Mouse (Mus musculus) forebrain, embryonic 14.5 days (tissue): ENCODE measurements at regions not wholly inside any gene's neighbourhood (a gene's known extent, or its start where the extent isn't known, plus 50 kb on each side); places are given as distances from the start of the nearest gene placed in this dataset.

Experiments
- ATAC-seq: fragments of 200-750 bp; cut with Nextera tagmentation; 2 replicates; pipeline ENCODE4 v1.8.0; 2017; ENCODE audit warnings: mild to moderate bottlenecking, moderate library complexity
- DNase-seq: peaks from one replicate; pipeline ENCODE4 v3.0.0-alpha.2; 2015; ENCODE audit warnings: low spot score
- H3K27ac ChIP-seq: fragments of 300-500 bp; sonication (generic); 2 replicates; pipeline ENCODE4 v1.5.1; 2014; ENCODE audit warnings: low read depth, mild to moderate bottlenecking, control low read depth, low read length, moderate library complexity
- H3K27me3 ChIP-seq: fragments of 300-500 bp; sonication (generic); replicated peaks from 2 replicates; pipeline ENCODE4 v1.6.1; 2014; ENCODE audit warnings: low read length, control low read depth, mixed read lengths; ENCODE audit not compliant: control insufficient read depth, insufficient read depth
- H3K36me3 ChIP-seq: fragments of 300-500 bp; sonication (generic); 2 replicates; pipeline ENCODE4 v1.6.1; 2014; ENCODE audit warnings: low read length, control low read depth; ENCODE audit not compliant: control insufficient read depth, insufficient read depth
- H3K4me1 ChIP-seq: fragments of 300-500 bp; sonication (generic); 2 replicates; pipeline ENCODE4 v1.6.1; 2014; ENCODE audit warnings: antibody characterized with exemption, low read length, control low read depth; ENCODE audit not compliant: control insufficient read depth, insufficient read depth
- H3K4me2 ChIP-seq: fragments of 300-500 bp; sonication (generic); 2 replicates; pipeline ENCODE4 v1.6.1; 2014; ENCODE audit warnings: mild to moderate bottlenecking, control low read depth, low read length
- H3K4me3 ChIP-seq: fragments of 300-500 bp; sonication (generic); 2 replicates; pipeline ENCODE4 v1.5.1; 2014; ENCODE audit warnings: low read depth, low read length, control low read depth
- H3K9ac ChIP-seq: fragments of 300-500 bp; sonication (generic); 2 replicates; pipeline ENCODE4 v1.6.1; 2014; ENCODE audit warnings: mild to moderate bottlenecking, low read length, control low read depth, moderate library complexity
- H3K9me3 ChIP-seq: fragments of 300-500 bp; sonication (generic); replicated peaks from 2 replicates; pipeline ENCODE4 v1.6.1; 2016; ENCODE audit warnings: low read length, control low read depth, mixed read lengths; ENCODE audit not compliant: control insufficient read depth
- WGBS: fragments of 180-500 bp; shearing (Covaris S2); extraction: QIAGEN DNeasy Blood & Tissue Kit; methylation state at CpG from one replicate; pipeline ENCODE4 v1.1.7; 2014; 5-methylcytosine and 5-hydroxymethylcytosine counted together

DNA sequence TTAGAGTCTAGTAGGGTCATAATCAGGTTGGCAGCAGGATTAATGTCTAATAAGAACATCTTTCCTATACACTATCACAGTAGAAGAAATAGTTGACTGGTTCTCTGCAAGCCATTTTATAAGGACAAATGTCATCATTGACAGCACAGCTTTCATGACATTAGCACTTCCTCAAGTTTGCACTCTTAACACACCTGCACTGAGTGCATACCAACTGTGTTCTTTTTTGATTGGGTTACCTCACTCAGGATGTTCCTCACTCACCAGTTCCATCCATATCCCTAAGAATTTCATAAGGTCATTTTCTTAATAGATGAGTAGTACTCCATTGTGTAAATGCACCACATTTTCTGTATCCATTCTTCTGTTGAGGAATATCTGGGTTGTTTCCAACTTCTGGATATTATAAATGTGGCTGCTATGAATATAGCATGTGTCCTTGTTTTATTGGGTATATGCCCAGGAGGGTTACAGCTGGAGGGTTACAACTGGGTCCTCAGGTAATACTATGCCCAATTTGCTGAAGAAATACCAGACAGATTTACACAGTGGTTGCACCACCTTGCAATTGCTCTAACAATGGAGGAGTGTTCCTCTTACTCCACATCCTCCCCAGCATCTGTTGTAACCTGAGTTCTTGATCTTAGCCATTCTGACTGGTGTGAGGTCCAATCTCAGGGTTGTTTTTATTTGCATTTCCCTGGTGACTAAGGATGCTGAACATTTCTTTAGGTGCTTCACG lies 1285.3 kb upstream of the Zeb2 start:
- H3K4me1 ChIP-seq: no peaks in the 10 kb centered on the region
- H3K36me3 ChIP-seq: no peaks in the 10 kb centered on the region
- 90% methylated on average over 1 of the region's 1 CpGs for WGBS
- no peak overlapping the region for H3K4me3 ChIP-seq
- ATAC-seq: no peak
- no peaks in the 10 kb centered on the region for H3K9me3 ChIP-seq
- no peak overlapping the region for H3K27ac ChIP-seq
- H3K4me2 ChIP-seq: no peak overlapping the region
- no peaks in the 10 kb centered on the region for H3K27me3 ChIP-seq
- DNase-seq: no peak
- H3K9ac ChIP-seq: no peak overlapping the region

DNA sequence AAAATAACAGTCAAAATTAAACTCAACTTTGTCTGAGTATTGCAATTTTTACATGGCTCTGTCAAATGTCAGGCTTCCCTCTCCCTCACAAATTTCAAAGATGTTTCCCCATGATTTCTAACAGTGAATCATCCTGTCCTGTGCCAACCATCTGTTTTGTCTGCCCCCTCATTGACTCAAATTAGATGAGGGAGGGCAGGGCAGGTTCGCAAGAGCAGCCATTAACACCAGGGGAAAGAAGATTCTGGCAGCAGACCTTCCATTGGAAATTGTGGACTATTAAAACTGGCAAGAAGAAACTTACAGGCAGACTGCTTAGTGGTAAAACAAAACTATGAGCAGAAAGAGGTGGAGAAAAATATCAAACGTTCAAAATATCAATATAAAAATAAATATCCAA lies 1277.0 kb upstream of the Zeb2 start:
- Histone ChIP-seq H3K36me3 (no peaks in the 10 kb centered on the region), H3K9me3 (no peaks in the 10 kb centered on the region), H3K4me2 (no peak overlapping the region), H3K27ac (no peak overlapping the region), H3K4me3 (no peak overlapping the region), H3K4me1 (no peaks in the 10 kb centered on the region), H3K9ac (no peak overlapping the region), H3K27me3 (no peaks in the 10 kb centered on the region)
- WGBS: 63% methylated on average over 2 of the region's 2 CpGs
- ATAC-seq (no peak), DNase-seq (peak; percentile 4)

DNA sequence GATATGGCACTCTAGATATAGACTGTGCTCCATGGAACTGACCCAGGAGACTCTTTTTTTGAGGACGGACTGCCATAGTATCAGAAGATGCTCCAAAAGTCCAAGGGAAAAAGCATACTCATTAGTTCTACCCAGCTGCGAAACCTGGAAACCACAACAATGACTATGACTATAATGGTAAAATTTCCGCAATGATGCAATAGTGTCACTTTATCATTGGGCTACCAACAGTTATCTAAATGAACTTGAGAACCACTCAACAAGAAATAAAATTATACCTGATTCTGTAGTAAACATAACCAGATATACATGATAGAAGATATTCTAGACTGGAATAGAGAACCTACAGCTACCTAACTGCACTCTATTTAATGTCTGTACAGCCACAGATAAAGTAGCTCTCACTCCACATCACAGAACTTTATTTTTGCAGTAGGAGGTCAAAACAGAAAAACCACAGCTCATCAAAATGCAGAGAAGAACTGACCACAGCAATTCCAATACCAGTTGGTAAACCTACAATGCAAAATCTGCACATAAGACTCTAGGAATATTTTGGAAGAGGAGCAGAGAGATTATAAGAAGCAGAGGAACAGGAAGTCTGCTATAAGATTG lies 1255.8 kb upstream of the Zeb2 start:
- WGBS: 96% methylated on average over 3 of the region's 3 CpGs
- Histone ChIP-seq H3K9ac (no peak overlapping the region), H3K4me2 (no peak overlapping the region)

DNA sequence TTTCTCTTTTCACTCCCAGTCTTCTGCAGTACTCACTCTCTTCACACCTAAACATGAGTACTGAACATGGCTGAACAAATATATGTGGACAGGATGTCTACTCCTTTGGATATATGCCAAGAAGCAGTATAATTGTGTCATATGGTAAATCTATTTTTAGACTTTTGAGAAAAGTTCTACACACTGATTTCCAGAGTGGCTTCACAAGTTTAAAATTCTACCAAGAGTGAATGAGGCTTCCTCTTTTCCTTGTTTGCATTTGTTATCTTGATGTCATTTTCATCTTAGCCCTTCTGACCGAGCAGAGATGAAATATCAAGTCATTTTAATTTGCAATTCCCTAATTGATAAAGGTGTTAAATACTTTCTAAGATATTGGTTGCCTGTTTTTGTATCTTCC lies 1254.6 kb upstream of the Zeb2 start:
- Histone ChIP-seq H3K4me1 (no peaks in the 10 kb centered on the region), H3K4me3 (no peak overlapping the region), H3K9ac (no peak overlapping the region), H3K4me2 (no peak overlapping the region), H3K36me3 (no peaks in the 10 kb centered on the region), H3K27me3 (no peaks in the 10 kb centered on the region), H3K9me3 (no peaks in the 10 kb centered on the region), H3K27ac (no peak overlapping the region)
- ATAC-seq: no peak
- WGBS: 78% methylated on average over 1 of the region's 1 CpGs
- no peak for DNase-seq

More for the DNA sequence above, 1255.8 kb upstream of the Zeb2 start:
- no peaks in the 10 kb centered on the region for H3K9me3 ChIP-seq
- no peaks in the 10 kb centered on the region for H3K36me3 ChIP-seq
- DNase-seq (no peak), ATAC-seq (no peak)
- H3K4me3 ChIP-seq: no peak overlapping the region
- H3K27ac ChIP-seq: no peak overlapping the region
- no peaks in the 10 kb centered on the region for H3K27me3 ChIP-seq
- H3K4me1 ChIP-seq: no peaks in the 10 kb centered on the region

DNA sequence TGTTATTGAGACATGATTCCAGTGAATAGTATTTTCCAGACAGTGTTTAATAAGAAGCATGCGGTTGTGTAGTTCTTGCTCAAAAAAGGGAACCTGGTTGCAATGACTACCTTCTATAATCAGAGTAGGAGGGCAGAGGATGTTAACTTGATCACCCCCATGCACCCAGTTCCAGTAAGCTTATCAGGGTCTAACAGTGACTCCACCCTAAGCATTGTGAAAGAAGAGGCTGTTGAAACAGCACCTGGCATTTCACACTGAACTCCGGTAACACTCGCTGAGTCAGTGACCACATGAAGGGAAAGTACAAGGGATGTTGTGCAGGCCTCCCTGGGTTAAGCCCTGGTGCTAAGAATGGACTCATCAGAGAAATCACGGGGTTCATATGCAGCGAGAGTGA lies 1253.8 kb upstream of the Zeb2 start:
- no peak overlapping the region for H3K4me2 ChIP-seq
- H3K4me1 ChIP-seq: no peaks in the 10 kb centered on the region
- no peaks in the 10 kb centered on the region for H3K9me3 ChIP-seq
- DNase-seq (no peak), ATAC-seq (no peak)
- H3K4me3 ChIP-seq: no peak overlapping the region
- H3K9ac ChIP-seq: no peak overlapping the region
- 90% methylated on average over 5 of the region's 5 CpGs for WGBS
- no peaks in the 10 kb centered on the region for H3K27me3 ChIP-seq
- H3K27ac ChIP-seq: no peak overlapping the region
- no peaks in the 10 kb centered on the region for H3K36me3 ChIP-seq

DNA sequence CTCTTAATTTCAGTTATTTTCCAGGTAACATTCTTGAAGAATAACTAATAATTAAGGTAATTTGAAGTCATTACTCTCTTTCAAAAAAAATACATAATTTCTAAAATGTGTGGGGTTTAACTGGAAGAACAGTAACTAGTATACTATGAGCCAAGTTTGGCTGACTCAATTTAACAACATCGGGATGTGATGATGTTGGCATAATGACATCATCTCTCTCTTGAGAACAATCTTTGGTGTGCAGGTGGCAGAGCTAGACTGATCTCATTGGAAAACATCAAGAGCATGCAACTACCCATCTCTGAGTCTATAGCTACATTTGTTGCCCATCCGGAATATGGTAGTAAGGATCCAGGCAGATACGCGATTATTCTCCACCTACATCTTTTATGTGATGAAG lies 1251.7 kb upstream of the Zeb2 start:
- Histone ChIP-seq H3K9me3 (no peaks in the 10 kb centered on the region), H3K27me3 (no peaks in the 10 kb centered on the region), H3K4me2 (no peak overlapping the region), H3K9ac (no peak overlapping the region), H3K4me3 (no peak overlapping the region), H3K4me1 (no peaks in the 10 kb centered on the region), H3K27ac (no peak overlapping the region), H3K36me3 (no peaks in the 10 kb centered on the region)
- ATAC-seq (no peak), DNase-seq (no peak)
- WGBS: 98% methylated on average over 4 of the region's 4 CpGs

DNA sequence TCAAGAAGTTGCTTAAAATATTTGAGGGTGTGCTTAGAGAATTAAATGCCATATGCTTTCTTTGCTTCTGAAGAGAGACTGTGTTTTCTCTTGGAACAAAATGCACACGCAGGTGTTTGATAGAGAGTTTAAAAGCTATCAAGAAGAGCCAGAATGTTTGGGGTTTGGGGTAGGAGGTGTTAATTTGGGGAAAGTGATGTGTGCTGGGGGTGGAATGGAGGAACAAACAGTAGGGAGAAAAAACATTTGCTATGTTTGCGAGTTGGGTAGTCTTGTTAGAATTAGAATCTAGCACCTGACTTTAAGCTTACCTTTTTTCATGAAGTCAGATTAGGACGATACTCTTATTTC lies 1248.9 kb upstream of the Zeb2 start:
- WGBS: 87% methylated on average over 3 of the region's 3 CpGs
- H3K9me3 ChIP-seq: no peaks in the 10 kb centered on the region
- no peak for ATAC-seq

DNA sequence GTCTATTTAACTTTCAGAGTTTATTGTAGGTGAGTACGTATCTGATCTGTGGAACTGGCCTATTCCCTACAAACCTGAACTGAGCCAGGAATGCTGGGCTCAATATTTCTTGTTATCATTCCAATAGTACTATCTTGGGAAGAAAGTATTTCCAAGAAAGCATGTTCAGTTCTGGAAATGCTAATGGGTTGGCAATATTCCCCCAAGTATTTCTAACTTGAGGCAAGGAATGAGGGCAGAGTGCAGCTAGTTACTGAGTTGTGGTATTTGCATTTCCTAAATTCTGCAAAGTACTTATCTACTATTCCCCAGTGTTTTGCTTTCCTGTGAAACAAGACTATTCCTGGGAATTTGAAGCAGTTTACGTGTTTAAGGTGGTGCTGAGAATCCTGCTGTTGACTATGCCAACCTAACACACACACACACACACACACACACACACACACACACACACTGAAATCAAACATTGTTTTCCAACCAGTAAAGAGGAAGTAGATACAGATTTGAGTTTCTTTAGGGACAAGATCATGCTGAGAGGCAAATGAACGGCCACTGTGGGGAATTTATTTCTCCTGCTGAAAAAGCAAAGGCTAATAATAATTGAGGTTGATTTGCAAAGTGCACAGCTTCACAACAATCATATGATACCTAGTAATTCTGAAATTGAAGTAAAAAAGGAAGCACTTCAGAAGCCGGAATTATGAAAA lies 1248.4 kb upstream of the Zeb2 start:
- 79% methylated on average over 4 of the region's 4 CpGs for WGBS
- Histone ChIP-seq H3K27ac (no peak overlapping the region), H3K4me3 (no peak overlapping the region), H3K9ac (no peak overlapping the region), H3K27me3 (no peaks in the 10 kb centered on the region), H3K36me3 (no peaks in the 10 kb centered on the region), H3K9me3 (no peaks in the 10 kb centered on the region), H3K4me2 (no peak overlapping the region), H3K4me1 (no peaks in the 10 kb centered on the region)
- no peak for ATAC-seq
- no peak for DNase-seq

More for the DNA sequence above, 1248.9 kb upstream of the Zeb2 start:
- no peak overlapping the region for H3K4me3 ChIP-seq
- H3K27me3 ChIP-seq: no peaks in the 10 kb centered on the region
- H3K4me1 ChIP-seq: no peaks in the 10 kb centered on the region
- no peak overlapping the region for H3K4me2 ChIP-seq
- no peaks in the 10 kb centered on the region for H3K36me3 ChIP-seq
- no peak overlapping the region for H3K9ac ChIP-seq
- H3K27ac ChIP-seq: no peak overlapping the region
- no peak for DNase-seq
